Mouse (Mus musculus) adrenal gland, postnatal 10 days (tissue): ENCODE data around the gene Asic5. TPM values are rescaled to one million over a fixed set of nuclear protein-coding genes. Genes with fewer than 3 reads are reported as not detected.

Experiments
- DNase-seq: peaks from one replicate; pipeline ENCODE4 v3.0.0; 2021; ENCODE audit warnings: mixed read lengths
- total RNA-seq, 2 experiments: library from RNA; stranded (reverse); gene quantifications; 2 replicates each; pipeline ENCODE4 v1.2.3; 2021

Asic5 gene
- total RNA-seq, 2 experiments from 2014 or later: 0.48 to 0.90 TPM

GRCm38 (mm10) chr3:82014148-82014703, 32.1 kb downstream of the Asic5 start:
- no peak for DNase-seq

- DNase-seq: no peak
Observed at GRCm38 (mm10) chr3:82022421-82022920, 40.4 kb downstream of the Asic5 start.

- DNase-seq: no peak
Observed at GRCm38 (mm10) chr3:82023065-82023464, 41.0 kb downstream of the Asic5 start.

- no peak for DNase-seq
Observed at GRCm38 (mm10) chr3:82027286-82027685, 45.2 kb downstream of the Asic5 start.

- peak; percentile 51 for DNase-seq
Observed at GRCm38 (mm10) chr3:82029229-82029628, 47.1 kb downstream of the Asic5 start.

GRCm38 (mm10) chr3:82030008-82030748, 48.1 kb downstream of the Asic5 start:
- DNase-seq: no peak

GRCm38 (mm10) chr3:82036262-82037044, 54.4 kb downstream of the Asic5 start:
- DNase-seq: no peak

GRCm38 (mm10) chr3:82043676-82044075, 61.6 kb downstream of the Asic5 start:
- DNase-seq: no peak

- DNase-seq: no peak
Observed at GRCm38 (mm10) chr3:82044902-82045301, 62.8 kb downstream of the Asic5 start.

GRCm38 (mm10) chr3:82046087-82046486, 64.0 kb downstream of the Asic5 start:
- no peak for DNase-seq

GRCm38 (mm10) chr3:82047100-82047753, 65.1 kb downstream of the Asic5 start:
- peak; percentile 67 for DNase-seq

GRCm38 (mm10) chr3:82048078-82048477, 66.0 kb downstream of the Asic5 start:
- no peak for DNase-seq

GRCm38 (mm10) chr3:82048681-82049080, 66.6 kb downstream of the Asic5 start:
- DNase-seq: no peak

GRCm38 (mm10) chr3:82051468-82051867, 69.4 kb downstream of the Asic5 start:
- no peak for DNase-seq

- no peak for DNase-seq
Observed at GRCm38 (mm10) chr3:82052029-82052428, 69.9 kb downstream of the Asic5 start.

- no peak for DNase-seq
Observed at GRCm38 (mm10) chr3:82054283-82054974, 72.3 kb downstream of the Asic5 start.

GRCm38 (mm10) chr3:82057201-82057600, 75.1 kb downstream of the Asic5 start:
- no peak for DNase-seq

- no peak for DNase-seq
Observed at GRCm38 (mm10) chr3:82061402-82062180, 79.5 kb downstream of the Asic5 start.

- no peak for DNase-seq
Observed at GRCm38 (mm10) chr3:82067830-82068229, 85.7 kb downstream of the Asic5 start.
